In the genomic region with DNA sequence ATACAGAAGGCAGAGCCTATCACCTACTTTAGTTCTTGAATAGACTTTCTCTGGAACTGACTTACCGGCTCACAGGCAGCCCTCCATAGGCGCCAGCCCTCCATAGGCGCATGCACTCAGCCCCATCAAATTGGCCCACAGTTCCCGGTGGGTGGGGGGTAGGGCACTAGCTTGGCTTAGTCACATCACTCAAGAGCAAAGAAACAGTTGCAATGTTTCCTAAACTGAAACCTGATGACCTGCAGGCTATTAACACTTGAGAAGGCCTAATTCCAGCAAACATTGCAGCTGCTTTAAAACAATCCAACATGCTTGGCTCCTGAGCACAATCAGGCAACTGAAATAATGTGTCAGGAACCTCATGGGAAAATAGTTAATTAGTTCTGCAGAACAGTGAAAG, we compare ENCODE assay signal across 8 mouse cellular contexts. TPM values are rescaled to one million over a fixed set of nuclear protein-coding genes. Genes with fewer than 3 reads are reported as not detected.
A peak's percentile ranks its signal among the peaks of the same experiment; 100 is the strongest.
DNase-seq lines count a peak whose midpoint lies in the region; ATAC-seq and TF ChIP-seq lines count a peak whose summit lies in the region.

No protein-coding gene starts in this region.

- no peak for TF ChIP-seq POLR2A in lung, adult 2 months (IDR thresholded peaks at IDR 0.05; ENCODE audit: borderline replicate concordance, extremely low read depth, low read depth, low read length)
- no peak for TF ChIP-seq POLR2A in olfactory bulb, adult 2 months (IDR thresholded peaks at IDR 0.05; ENCODE audit: insufficient read depth, low read depth, low read length)

- 47% methylated on average over 4 of the region's 4 CpGs for WGBS in forebrain, embryonic 14.5 days
- 34% methylated on average over 4 of the region's 4 CpGs for WGBS in forebrain, embryonic 13.5 days
- 56% methylated on average over 4 of the region's 4 CpGs for WGBS in lung, adult 2 months
- WGBS in hindbrain, embryonic 16.5 days = 33% methylated on average over 4 of the region's 4 CpGs
- 46% methylated on average over 4 of the region's 4 CpGs for WGBS in olfactory bulb, adult 2 months

- H3K4me3 ChIP-seq in forebrain, embryonic 14.5 days (ENCODE audit: low read depth, low read length) = no peak overlapping the region
- no peak overlapping the region for H3K4me3 ChIP-seq in forebrain, embryonic 13.5 days
- no peak overlapping the region for H3K4me3 ChIP-seq in lung, adult 2 months (replicated peaks; ENCODE audit: extremely low read depth, low read depth, low read length)
- H3K4me3 ChIP-seq in hindbrain, embryonic 16.5 days (ENCODE audit: low read length) = no peak overlapping the region
- H3K4me3 ChIP-seq in olfactory bulb, adult 2 months (ENCODE audit: insufficient read depth, low read depth, low read length) = no peak overlapping the region

- intact Hi-C loops in left cerebral cortex, postnatal 4 days (cut with DNase I) = no loop called here

- no peak for TF ChIP-seq CTCF in lung, adult 2 months (IDR thresholded peaks at IDR 0.05; ENCODE audit: insufficient read depth, low read length)
- no peak for TF ChIP-seq CTCF in olfactory bulb, adult 2 months (IDR thresholded peaks at IDR 0.05; ENCODE audit: insufficient read depth, low read depth, low read length)

- H3K36me3 ChIP-seq in forebrain, embryonic 14.5 days (ENCODE audit: control insufficient read depth, insufficient read depth, low read length) = 0 out of 2 replicates have a peak, but pooled peaks cover 3% of the 10 kb centered on the region
- H3K36me3 ChIP-seq in forebrain, embryonic 13.5 days (ENCODE audit: poor library complexity, severe bottlenecking) = peaks cover 14% of the 10 kb centered on the region
- no peaks in the 10 kb centered on the region; the same call in 1 of the 2 replicates for H3K36me3 ChIP-seq in hindbrain, embryonic 16.5 days (ENCODE audit: control insufficient read depth, insufficient read depth, low read length)

- H3K27ac ChIP-seq in forebrain, embryonic 14.5 days (ENCODE audit: low read depth, low read length) = no peak overlapping the region
- no peak overlapping the region for H3K27ac ChIP-seq in forebrain, embryonic 13.5 days
- H3K27ac ChIP-seq in hindbrain, embryonic 16.5 days (ENCODE audit: low read depth, low read length) = no peak overlapping the region
- H3K27ac ChIP-seq in olfactory bulb, adult 2 months (ENCODE audit: insufficient read depth, low read depth, low read length) = 0 out of 2 replicates have a peak overlapping the region, but pooled peaks have one; percentile 40

- H3K9me3 ChIP-seq in forebrain, embryonic 14.5 days (replicated peaks; ENCODE audit: control insufficient read depth, low read length) = no peaks in the 10 kb centered on the region
- no peaks in the 10 kb centered on the region for H3K9me3 ChIP-seq in forebrain, embryonic 13.5 days (replicated peaks)
- H3K9me3 ChIP-seq in hindbrain, embryonic 16.5 days (ENCODE audit: control insufficient read depth, low read length) = no peaks in the 10 kb centered on the region

- no peak for ATAC-seq in forebrain, embryonic 14.5 days
- no peak for ATAC-seq in forebrain, embryonic 13.5 days
- peak; percentile 46; the same call in 1 of the 2 replicates for ATAC-seq in hindbrain, embryonic 16.5 days

- H3K27me3 ChIP-seq in forebrain, embryonic 14.5 days (replicated peaks; ENCODE audit: control insufficient read depth, insufficient read depth, low read length) = no peaks in the 10 kb centered on the region
- no peaks in the 10 kb centered on the region for H3K27me3 ChIP-seq in forebrain, embryonic 13.5 days
- H3K27me3 ChIP-seq in hindbrain, embryonic 16.5 days (replicated peaks; ENCODE audit: control insufficient read depth, insufficient read depth, low read length) = no peaks in the 10 kb centered on the region

- DNase-seq in forebrain, embryonic 14.5 days (ENCODE audit: low spot score) = peak; percentile 33
- peak; percentile 56 to 71 for DNase-seq in lung, adult 18-20 months
- no peak for DNase-seq in lung, adult 2 months
- no peak for DNase-seq in spleen, postnatal 4 days (ENCODE audit: low spot score in 2 of 2)
- DNase-seq in left cerebral cortex, postnatal 4 days = no peak

- no peak overlapping the region for H3K4me2 ChIP-seq in forebrain, embryonic 14.5 days (ENCODE audit: low read length)
- H3K4me2 ChIP-seq in forebrain, embryonic 13.5 days = no peak overlapping the region
- no peak overlapping the region for H3K4me2 ChIP-seq in hindbrain, embryonic 16.5 days (ENCODE audit: low read length)

- H3K9ac ChIP-seq in forebrain, embryonic 14.5 days (ENCODE audit: low read length) = no peak overlapping the region
- no peak overlapping the region for H3K9ac ChIP-seq in forebrain, embryonic 13.5 days
- H3K9ac ChIP-seq in hindbrain, embryonic 16.5 days (ENCODE audit: low read depth, low read length) = no peak overlapping the region

- H3K4me1 ChIP-seq in forebrain, embryonic 14.5 days (ENCODE audit: control insufficient read depth, insufficient read depth, low read length) = peaks cover 3% of the 10 kb centered on the region; the same call in 1 of the 2 replicates
- peaks cover 26% of the 10 kb centered on the region for H3K4me1 ChIP-seq in forebrain, embryonic 13.5 days
- peaks cover 31% of the 10 kb centered on the region for H3K4me1 ChIP-seq in lung, adult 2 months (ENCODE audit: control insufficient read depth, insufficient read depth, low read length)
- H3K4me1 ChIP-seq in hindbrain, embryonic 16.5 days (ENCODE audit: control insufficient read depth, insufficient read depth, low read depth, low read length) = peaks cover 19% of the 10 kb centered on the region
- peaks cover 18% of the 10 kb centered on the region for H3K4me1 ChIP-seq in olfactory bulb, adult 2 months (ENCODE audit: control insufficient read depth, insufficient read depth, low read length)

RNA-seq across cellular contexts. Expression of a gene that starts 18.2 kb away (rescaled TPM):
- 9.6 and 10.9 TPM in 2 replicates for polyA plus RNA-seq in forebrain, embryonic 14.5 days (2014; fragmentation: Nextera tagmentation; extraction: Ambion mirVana)
- 10.5 and 11.7 TPM in 2 replicates for polyA plus RNA-seq in forebrain, embryonic 13.5 days (2015; fragmentation: Nextera tagmentation; extraction: Ambion mirVana)
- 26.8 and 27.5 TPM in 2 replicates for polyA plus RNA-seq in lung, adult 2 months (2012; rRNA removed)
- 6.4 and 10.1 TPM in 2 replicates for polyA plus RNA-seq in hindbrain, embryonic 16.5 days (2015; fragmentation: Nextera tagmentation; extraction: Ambion mirVana)
- polyA plus RNA-seq in olfactory bulb, adult 2 months (2012; ENCODE audit: insufficient read depth, insufficient read length, low replicate concordance, missing spikeins) = 51.4 TPM in 1 of 2 replicates, not detected in the other
- total RNA-seq in left cerebral cortex, postnatal 4 days (2021) = 10 to 100 TPM; 33.2 to 35.2 TPM

Comparison
In these comparisons a context has a peak if more than half of its experiments do, and no peak if none do; other contexts are left out.
1. DNase-seq: peak in forebrain, embryonic 14.5 days (single experiment) and lung, adult 18-20 months (2 of 2); none in lung, adult 2 months (single experiment), spleen, postnatal 4 days (0 of 2) and left cerebral cortex, postnatal 4 days (single experiment).